Mouse (Mus musculus) CH12.LX (cell line): ENCODE results near the gene Isg20l2. TPM values are rescaled to one million over a fixed set of nuclear protein-coding genes. Genes with fewer than 3 reads are reported as not detected.
A peak's percentile ranks its signal among the peaks of the same experiment; 100 is the strongest.

Source experiments
- DNase-seq: peaks from one replicate; pipeline ENCODE4 v3.0.0-alpha.2; 2013; ENCODE audit errors: extremely low read depth
- H3K27ac ChIP-seq: 2 replicates; pipeline ENCODE4 v1.5.1; 2012; ENCODE audit warnings: low read depth, mild to moderate bottlenecking, control low read depth, moderate library complexity; ENCODE audit not compliant: insufficient read depth
- H3K27me3 ChIP-seq: replicated peaks from 2 replicates; pipeline ENCODE3; 2012; ENCODE audit warnings: inconsistent platforms
- H3K36me3 ChIP-seq, 2 experiments: replicated peaks in 1 of 2; 2 replicates each; pipeline versions ENCODE3 to v1.6.1; 2012; ENCODE audit warnings: inconsistent platforms in 1 of 2, low read length in 1 of 2, mild to moderate bottlenecking in 1 of 2, mixed read lengths in 1 of 2, moderate library complexity in 1 of 2; ENCODE audit not compliant: control insufficient read depth in 1 of 2, insufficient read depth in 1 of 2
- H3K4me1 ChIP-seq, 2 experiments: 2 replicates each; pipeline ENCODE4 v1.6.1; 2012; ENCODE audit warnings: inconsistent platforms in 1 of 2, moderate library complexity in 1 of 2; ENCODE audit not compliant: insufficient read depth in 2 of 2, control insufficient read depth in 1 of 2
- H3K4me2 ChIP-seq: 2 replicates; pipeline ENCODE4 v1.6.1; 2012; ENCODE audit warnings: low read depth, mild to moderate bottlenecking, control low read depth; ENCODE audit not compliant: poor library complexity, insufficient read depth, severe bottlenecking
- H3K4me3 ChIP-seq, 3 experiments: fragments of 150-350 bp in 1 of 3; sonication (generic) in 1 of 3; replicated peaks in 1 of 3; 2 replicates each; pipeline versions ENCODE3 to v1.5.1; 2011 to 2012; ENCODE audit warnings: low read depth in 2 of 3, low read length in 2 of 3, mild to moderate bottlenecking in 2 of 3, moderate library complexity in 2 of 3, control low read depth in 1 of 3, improper control_type of control experiment in 1 of 3, inconsistent platforms in 1 of 3, mixed read lengths in 1 of 3; ENCODE audit not compliant: poor library complexity in 1 of 3
- H3K79me2 ChIP-seq: replicated peaks from 2 replicates; pipeline ENCODE4 v1.6.1; 2012; ENCODE audit warnings: mild to moderate bottlenecking, moderate library complexity; ENCODE audit not compliant: control insufficient read depth, poor library complexity, insufficient read depth, severe bottlenecking; ENCODE audit errors: extremely low read depth
- H3K9ac ChIP-seq: 2 replicates; pipeline ENCODE4 v1.6.1; 2012; ENCODE audit warnings: low read depth, mild to moderate bottlenecking, control low read depth, moderate library complexity; ENCODE audit not compliant: insufficient read depth
- H3K9me3 ChIP-seq: replicated peaks from 2 replicates; pipeline ENCODE3; 2012; ENCODE audit warnings: low read length, inconsistent platforms, mixed read lengths
- BHLHE40 ChIP-seq: IDR thresholded peaks from 2 replicates; pipeline ENCODE4 v1.6.1; 2011; ENCODE audit warnings: mild to moderate bottlenecking, low read depth, low read length, improper control_type of control experiment
- CHD1 ChIP-seq: IDR thresholded peaks from 2 replicates; pipeline ENCODE4 v1.6.1; 2012; ENCODE audit warnings: low read depth, low read length, improper control_type of control experiment, inconsistent platforms
- CHD2 ChIP-seq: IDR thresholded peaks from 2 replicates; pipeline ENCODE4 v1.6.1; 2011; ENCODE audit warnings: low read length, improper control_type of control experiment
- CTCF ChIP-seq, 2 experiments: IDR thresholded peaks in 1 of 2; conservative IDR thresholded peaks in 1 of 2; 2 replicates each; pipeline ENCODE4 v1.5.1; 2011 to 2012; ENCODE audit warnings: low read depth in 2 of 2, low read length in 2 of 2, improper control_type of control experiment in 1 of 2, inconsistent platforms in 1 of 2, mild to moderate bottlenecking in 1 of 2, moderate library complexity in 1 of 2
- E2F4 ChIP-seq: IDR thresholded peaks from 2 replicates; pipeline ENCODE4 v1.6.1; 2011; ENCODE audit warnings: low read depth, low read length, improper control_type of control experiment; ENCODE audit not compliant: insufficient replicate concordance
- ELF1 ChIP-seq: IDR thresholded peaks from 2 replicates; pipeline ENCODE4 v1.6.1; 2014; ENCODE audit warnings: low read depth, mild to moderate bottlenecking, inconsistent platforms, low read length, improper control_type of control experiment
- EP300 ChIP-seq: IDR thresholded peaks from 2 replicates; pipeline ENCODE4 v1.6.1; 2011; ENCODE audit warnings: low read length, improper control_type of control experiment
- ETS1 ChIP-seq: conservative IDR thresholded peaks from 2 replicates; pipeline ENCODE4 v1.6.1; 2012; ENCODE audit warnings: low read depth, mild to moderate bottlenecking, inconsistent platforms, low read length, improper control_type of control experiment, moderate library complexity
- GABPA ChIP-seq: IDR thresholded peaks from 2 replicates; pipeline ENCODE4 v1.6.1; 2012; ENCODE audit warnings: low read depth, low read length, improper control_type of control experiment, inconsistent platforms; ENCODE audit not compliant: insufficient replicate concordance
- HCFC1 ChIP-seq: IDR thresholded peaks from 2 replicates; pipeline ENCODE4 v1.6.1; 2012; ENCODE audit warnings: low read depth, mild to moderate bottlenecking, inconsistent platforms, low read length, improper control_type of control experiment
- IRF4 ChIP-seq: IDR thresholded peaks from 2 replicates; pipeline ENCODE4 v1.6.1; 2014; ENCODE audit warnings: low read depth, mild to moderate bottlenecking, inconsistent platforms, low read length, improper control_type of control experiment
- JUN ChIP-seq: IDR thresholded peaks from 2 replicates; pipeline ENCODE4 v1.6.1; 2011; ENCODE audit warnings: low read depth, mild to moderate bottlenecking, low read length, improper control_type of control experiment, moderate library complexity; ENCODE audit not compliant: insufficient read depth
- JUND ChIP-seq: conservative IDR thresholded peaks from 2 replicates; pipeline ENCODE4 v1.6.1; 2011; ENCODE audit warnings: low read depth, low read length, improper control_type of control experiment
- KAT2A ChIP-seq: IDR thresholded peaks from 2 replicates; pipeline ENCODE4 v1.6.1; 2012; ENCODE audit warnings: low read length, improper control_type of control experiment, inconsistent platforms; ENCODE audit not compliant: insufficient replicate concordance
- MAFK ChIP-seq: IDR thresholded peaks from 2 replicates; pipeline ENCODE4 v1.6.1; 2011; ENCODE audit warnings: low read length, improper control_type of control experiment; ENCODE audit not compliant: insufficient replicate concordance
- MAX ChIP-seq: IDR thresholded peaks from 2 replicates; pipeline ENCODE4 v1.6.1; 2011; ENCODE audit warnings: low read length, improper control_type of control experiment
- MAZ ChIP-seq: IDR thresholded peaks from 2 replicates; pipeline ENCODE4 v1.6.1; 2012; ENCODE audit warnings: low read depth, mild to moderate bottlenecking, inconsistent platforms, low read length, improper control_type of control experiment, moderate library complexity
- MEF2A ChIP-seq: IDR thresholded peaks from 2 replicates; pipeline ENCODE4 v1.6.1; 2014; ENCODE audit warnings: low read depth, mild to moderate bottlenecking, inconsistent platforms, low read length, improper control_type of control experiment, borderline replicate concordance
- MXI1 ChIP-seq: IDR thresholded peaks from 2 replicates; pipeline ENCODE4 v1.6.1; 2011; ENCODE audit warnings: mild to moderate bottlenecking, low read depth, low read length, improper control_type of control experiment
- MYC ChIP-seq: IDR thresholded peaks from 2 replicates; pipeline ENCODE4 v1.6.1; 2011; ENCODE audit warnings: low read depth, mild to moderate bottlenecking, improper control_type of control experiment, low read length
- NELFE ChIP-seq: IDR thresholded peaks from 2 replicates; pipeline ENCODE4 v1.6.1; 2011; ENCODE audit warnings: low read depth, low read length, improper control_type of control experiment
- NRF1 ChIP-seq: IDR thresholded peaks from 2 replicates; pipeline ENCODE4 v1.6.1; 2014; ENCODE audit warnings: low read depth, mild to moderate bottlenecking, inconsistent platforms, low read length, improper control_type of control experiment, moderate library complexity
- PAX5 ChIP-seq: IDR thresholded peaks from 2 replicates; pipeline ENCODE4 v1.6.1; 2012; ENCODE audit warnings: low read length, inconsistent platforms, mixed read lengths
- POLR2A ChIP-seq: IDR thresholded peaks from 2 replicates; pipeline ENCODE4 v1.6.1; 2011; ENCODE audit warnings: low read depth, mild to moderate bottlenecking, improper control_type of control experiment, low read length
- POLR2AphosphoS2 ChIP-seq: IDR thresholded peaks from 2 replicates; pipeline ENCODE4 v1.6.1; 2011; ENCODE audit warnings: low read depth, low read length, improper control_type of control experiment
- RAD21 ChIP-seq: IDR thresholded peaks from 2 replicates; pipeline ENCODE4 v1.6.1; 2011; ENCODE audit warnings: low read depth, mild to moderate bottlenecking, low read length, improper control_type of control experiment, moderate library complexity
- RCOR1 ChIP-seq: conservative IDR thresholded peaks from 2 replicates; pipeline ENCODE4 v1.6.1; 2012; ENCODE audit warnings: low read depth, mild to moderate bottlenecking, inconsistent platforms, low read length, improper control_type of control experiment
- SIN3A ChIP-seq: IDR thresholded peaks from 2 replicates; pipeline ENCODE4 v1.6.1; 2012; ENCODE audit warnings: low read length, improper control_type of control experiment, inconsistent platforms
- SMC3 ChIP-seq: IDR thresholded peaks from 2 replicates; pipeline ENCODE4 v1.6.1; 2011; ENCODE audit warnings: low read depth, low read length, improper control_type of control experiment
- TBP ChIP-seq: conservative IDR thresholded peaks from 2 replicates; pipeline ENCODE4 v1.6.1; 2011; ENCODE audit warnings: low read depth, low read length, improper control_type of control experiment
- TCF12 ChIP-seq: IDR thresholded peaks from 2 replicates; pipeline ENCODE4 v1.6.1; 2014; ENCODE audit warnings: low read depth, mild to moderate bottlenecking, inconsistent platforms, low read length, improper control_type of control experiment
- UBTF ChIP-seq: IDR thresholded peaks from 2 replicates; pipeline ENCODE4 v1.6.1; 2012; ENCODE audit warnings: low read depth, mild to moderate bottlenecking, inconsistent platforms, low read length, improper control_type of control experiment, moderate library complexity
- USF1 ChIP-seq: IDR thresholded peaks from 2 replicates; pipeline ENCODE4 v1.6.1; 2014; ENCODE audit warnings: low read depth, mild to moderate bottlenecking, inconsistent platforms, low read length, improper control_type of control experiment
- USF2 ChIP-seq: conservative IDR thresholded peaks from 2 replicates; pipeline ENCODE4 v1.6.1; 2011; ENCODE audit warnings: low read depth, low read length, improper control_type of control experiment
- ZC3H11A ChIP-seq: IDR thresholded peaks from 2 replicates; pipeline ENCODE4 v1.6.1; 2012; ENCODE audit warnings: low read depth, mild to moderate bottlenecking, inconsistent platforms, low read length, improper control_type of control experiment
- ZKSCAN1 ChIP-seq: IDR thresholded peaks from 2 replicates; pipeline ENCODE4 v1.6.1; 2012; ENCODE audit warnings: low read depth, inconsistent platforms, low read length, improper control_type of control experiment, borderline replicate concordance
- ZMIZ1 ChIP-seq: IDR thresholded peaks from 2 replicates; pipeline ENCODE4 v1.6.1; 2012; ENCODE audit warnings: low read depth, mild to moderate bottlenecking, inconsistent platforms, low read length, improper control_type of control experiment
- ZNF384 ChIP-seq: IDR thresholded peaks from 2 replicates; pipeline ENCODE4 v1.6.1; 2012; ENCODE audit warnings: low read depth, low read length, improper control_type of control experiment, inconsistent platforms
- dilution Hi-C: fragments of 300-500 bp; cut with MboI; formaldehyde crosslinking; loops from 2 replicates; pipeline ENCODE4 v1.14.3; 2020; ENCODE audit warnings: low sequenced_read_pairs; ENCODE audit not compliant: extremely low pct_unique_long_range_greater_than_20kb, extremely low pct_ligation_motif_present
- in situ Hi-C: fragments of 300-500 bp; cut with MboI; formaldehyde crosslinking; loops from 3 replicates; pipeline ENCODE4 v1.14.3; 2019; ENCODE audit warnings: low sequenced_read_pairs, low pct_ligation_motif_present, low pct_unique_long_range_greater_than_20kb, mixed read lengths
- polyA plus RNA-seq: library from polyadenylated mRNA; unstranded; fragments of >175 nt; gene quantifications from 2 replicates; pipeline ENCODE4 v1.2.1, GENCODE M21; 2012; ENCODE audit warnings: low read depth; ENCODE audit not compliant: insufficient read length
- total RNA-seq, 2 experiments: library from RNA; depleted of rRNA; stranded (reverse); fragments of 300-350 nt in 1 of 2; fragments of >200 nt in 1 of 2; gene quantifications; 2 replicates each; pipeline ENCODE4 v1.2.3; 2012 to 2014

Gene Isg20l2
- total and polyA plus RNA-seq, 3 experiments = 40.8 to 68.8 (median 45.0) TPM

GRCm38 (mm10) chr3:87986868-87987267 lies 56.8 kb downstream of the Isg20l2 start:
- peak overlapping the region; percentile 69 for H3K9ac ChIP-seq
- in situ Hi-C loops = no loop called here

DNA sequence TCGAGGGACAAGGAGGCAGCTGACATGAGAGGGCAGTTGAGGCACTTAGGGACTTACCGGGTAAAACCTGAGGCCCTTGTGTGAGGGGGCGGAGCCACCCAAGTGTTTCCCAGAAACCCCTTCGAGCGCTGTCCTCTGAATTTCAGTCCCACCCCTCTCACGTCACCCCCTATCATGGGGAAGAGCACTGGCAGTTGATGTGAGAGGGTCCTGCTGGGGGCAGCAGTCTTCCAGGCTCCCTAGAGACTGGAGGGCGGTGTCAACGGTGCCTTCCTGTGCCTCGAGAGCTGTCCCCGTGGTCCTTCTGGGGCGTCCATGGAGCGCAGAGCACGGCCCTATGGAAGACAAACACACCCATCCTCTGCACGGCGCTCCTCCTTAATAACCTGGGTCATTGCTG lies 57.5 kb downstream of the Isg20l2 start:
- in situ Hi-C loops = no loop called here
- peak; percentile 91 for DNase-seq
- Histone ChIP-seq H3K4me1 (peaks cover 15 to 53% of the 10 kb centered on the region in 2 experiments), H3K27ac (peak overlapping the region; percentile 20; the same call in 1 of the 2 replicates), H3K36me3 (no peaks in the 10 kb centered on the region), H3K27me3 (peaks cover 46% of the 10 kb centered on the region), H3K79me2 (no peaks in the 10 kb centered on the region), H3K4me3 (peak overlapping the region; percentile 30 to 49 (median 46)), H3K9ac (peak overlapping the region; percentile 69), H3K9me3 (no peaks in the 10 kb centered on the region), H3K4me2 (peak overlapping the region; percentile 85)
- dilution Hi-C loops = no loop called here
- TF ChIP-seq NELFE = peak; percentile 63
- TF ChIP-seq SMC3 = no peak
- TF ChIP-seq CHD2 = no peak
- TF ChIP-seq USF2 = no peak
- TF ChIP-seq E2F4 = no peak
- no peak for TF ChIP-seq GABPA
- TF ChIP-seq POLR2AphosphoS2 = no peak
- no peak; a peak in 1 of 4 replicates for TF ChIP-seq CTCF (conservative IDR thresholded peaks at IDR 0.05 in 1 of 2, IDR thresholded peaks at IDR 0.05 in 1 of 2; ENCODE audit: low read depth in 2 of 2, low read length in 2 of 2)
- TF ChIP-seq ETS1 = no peak
- no peak for TF ChIP-seq JUN
- no peak for TF ChIP-seq USF1
- TF ChIP-seq MEF2A = no peak
- no peak for TF ChIP-seq UBTF
- TF ChIP-seq MAX = no peak
- TF ChIP-seq SIN3A = no peak
- peak; percentile 74 for TF ChIP-seq POLR2A
- peak; percentile 54; the same call in 1 of the 2 replicates for TF ChIP-seq TCF12
- no peak for TF ChIP-seq ZKSCAN1

More at GRCm38 (mm10) chr3:87986868-87987267, 56.8 kb downstream of the Isg20l2 start:
- no peaks in the 10 kb centered on the region for H3K79me2 ChIP-seq
- H3K4me1 ChIP-seq = peaks cover 21 to 61% of the 10 kb centered on the region in 2 experiments
- H3K9me3 ChIP-seq = no peaks in the 10 kb centered on the region
- peak overlapping the region; percentile 30 to 49 (median 46) for H3K4me3 ChIP-seq
- peak; percentile 99 for DNase-seq
- peak overlapping the region; percentile 20; the same call in 1 of the 2 replicates for H3K27ac ChIP-seq
- TF ChIP-seq KAT2A (no peak), POLR2A (no peak), ZMIZ1 (no peak; the same call in 1 of the 2 replicates), POLR2AphosphoS2 (no peak), IRF4 (peak; percentile 82), TCF12 (peak; percentile 52; the same call in 1 of the 2 replicates), JUN (no peak), BHLHE40 (peak; percentile 75), SIN3A (no peak; the same call in 1 of the 2 replicates), RCOR1 (no peak), USF1 (no peak), MAZ (peak; percentile 86), UBTF (no peak), ELF1 (peak; percentile 86), ZC3H11A (peak; percentile 75), ZKSCAN1 (no peak), NRF1 (peak; percentile 41; the same call in 1 of the 2 replicates), GABPA (no peak), RAD21 (peak; percentile 98), JUND (peak; percentile 44; the same call in 1 of the 2 replicates), EP300 (peak; percentile 8; the same call in 1 of the 2 replicates), MYC (peak; percentile 77; the same call in 1 of the 2 replicates), SMC3 (peak; percentile 96), NELFE (peak; percentile 44; the same call in 1 of the 2 replicates), E2F4 (no peak), TBP (no peak), USF2 (no peak), PAX5 (no peak), ETS1 (peak; percentile 73), CTCF (conservative IDR thresholded peaks at IDR 0.05 in 1 of 2, IDR thresholded peaks at IDR 0.05 in 1 of 2; ENCODE audit: low read depth in 2 of 2, low read length in 2 of 2) (peak; percentile 82 to 100), MAX (peak; percentile 74; the same call in 1 of the 2 replicates), MAFK (peak; percentile 65; the same call in 1 of the 2 replicates), CHD1 (no peak; the same call in none of the 2 replicates), CHD2 (no peak), MXI1 (peak; percentile 31), HCFC1 (no peak; the same call in 1 of the 2 replicates), MEF2A (peak; percentile 76), ZNF384 (no peak)
- H3K36me3 ChIP-seq = no peaks in the 10 kb centered on the region
- H3K4me2 ChIP-seq = peak overlapping the region; percentile 85
- dilution Hi-C loops = no loop called here
- peaks cover 38% of the 10 kb centered on the region for H3K27me3 ChIP-seq
